Mouse (Mus musculus): ENCODE results near the gene Map3k5. TPM values are rescaled to one million over a fixed set of nuclear protein-coding genes. Genes with fewer than 3 reads are reported as not detected.
"Not testable (repeated sequence)": the region's sequence is repeated elsewhere in the genome, so short reads cannot be mapped to it uniquely, and the experiment has no call there.

Gene Map3k5
- total and polyA plus RNA-seq, 3 experiments = 0.35 to 0.97 TPM; not detected in 1

GRCm38 (mm10) chr10:19922410-19922809, 11.9 kb upstream of the Map3k5 start:
- Histone ChIP-seq H3K9ac (ENCODE audit: control insufficient read depth, low read depth, low read length, poor library complexity, severe bottlenecking) (no peak overlapping the region), H3K27me3 (ENCODE audit: control insufficient read depth in 1 of 2, insufficient read depth in 2 of 2, low read length in 2 of 2) (peaks cover 2 to 5% of the 10 kb centered on the region in 2 experiments; a peak in 3 of 4 replicates), H3K36me3 (ENCODE audit: control insufficient read depth in 1 of 2, insufficient read depth in 2 of 2, low read length in 2 of 2) (no peaks in the 10 kb centered on the region), H3K27ac (ENCODE audit: control insufficient read depth, low read depth, low read length) (no peak overlapping the region), H3K9me3 (replicated peaks; ENCODE audit: insufficient read depth, low read length) (no peaks in the 10 kb centered on the region), H3K4me1 (ENCODE audit: control insufficient read depth in 1 of 2, insufficient read depth in 2 of 2, low read length in 2 of 2) (no peaks in the 10 kb centered on the region), H3K4me3 (ENCODE audit: control insufficient read depth in 1 of 2, insufficient read depth in 1 of 2, low read depth in 2 of 2, low read length in 2 of 2) (no peak overlapping the region), H3K79me2 (ENCODE audit: control insufficient read depth, insufficient read depth, low read length, poor library complexity) (no peaks in the 10 kb centered on the region)
- TF ChIP-seq USF2 (IDR thresholded peaks at IDR 0.05; ENCODE audit: borderline replicate concordance in 1 of 2, insufficient read depth in 1 of 2, low read depth in 1 of 2, low read length in 2 of 2) (no peak), MXI1 (IDR thresholded peaks at IDR 0.05; ENCODE audit: low read depth, low read length) (no peak), ZKSCAN1 (IDR thresholded peaks at IDR 0.05; ENCODE audit: low read depth, low read length) (no peak), MYC (IDR thresholded peaks at IDR 0.05; ENCODE audit: low read depth, low read length) (no peak), EP300 (IDR thresholded peaks at IDR 0.05; ENCODE audit: low read depth in 1 of 2, low read length in 2 of 2) (no peak)
- DNase-seq (ENCODE audit: low read depth, low spot score) = no peak

GRCm38 (mm10) chr10:19924256-19924655, 10.0 kb upstream of the Map3k5 start:
- TF ChIP-seq ETS1 (IDR thresholded peaks at IDR 0.05; ENCODE audit: low read depth, low read length) (no peak), CHD1 (IDR thresholded peaks at IDR 0.05; ENCODE audit: low read depth, low read length) (no peak), GABPA (IDR thresholded peaks at IDR 0.05; ENCODE audit: low read depth, low read length) (no peak), POLR2AphosphoS2 (IDR thresholded peaks at IDR 0.05; ENCODE audit: low read length) (no peak), JUND (IDR thresholded peaks at IDR 0.05; ENCODE audit: low read depth, low read length) (no peak)
- H3K9ac ChIP-seq (ENCODE audit: control insufficient read depth, low read depth, low read length, poor library complexity, severe bottlenecking) = no peak overlapping the region
- H3K36me3 ChIP-seq (ENCODE audit: control insufficient read depth in 1 of 2, insufficient read depth in 2 of 2, low read length in 2 of 2) = no peaks in the 10 kb centered on the region
- H3K9me3 ChIP-seq (replicated peaks; ENCODE audit: insufficient read depth, low read length) = no peaks in the 10 kb centered on the region
- no peaks in the 10 kb centered on the region for H3K4me1 ChIP-seq (ENCODE audit: control insufficient read depth in 1 of 2, insufficient read depth in 2 of 2, low read length in 2 of 2)
- H3K79me2 ChIP-seq (ENCODE audit: control insufficient read depth, insufficient read depth, low read length, poor library complexity) = no peaks in the 10 kb centered on the region
- H3K27ac ChIP-seq (ENCODE audit: control insufficient read depth, low read depth, low read length) = no peak overlapping the region
- H3K27me3 ChIP-seq (ENCODE audit: control insufficient read depth in 1 of 2, insufficient read depth in 2 of 2, low read length in 2 of 2) = peaks cover 2 to 5% of the 10 kb centered on the region in 2 experiments; a peak in 2 of 4 replicates
- no peak overlapping the region for H3K4me3 ChIP-seq (ENCODE audit: control insufficient read depth in 1 of 2, insufficient read depth in 1 of 2, low read depth in 2 of 2, low read length in 2 of 2)
- no peak for DNase-seq (ENCODE audit: low read depth, low spot score)

- H3K9me3 ChIP-seq (replicated peaks; ENCODE audit: insufficient read depth, low read length); H3K4me1 ChIP-seq (ENCODE audit: control insufficient read depth in 1 of 2, insufficient read depth in 2 of 2, low read length in 2 of 2); DNase-seq (ENCODE audit: low read depth, low spot score); H3K36me3 ChIP-seq (ENCODE audit: control insufficient read depth in 1 of 2, insufficient read depth in 2 of 2, low read length in 2 of 2); H3K4me3 ChIP-seq (ENCODE audit: control insufficient read depth in 1 of 2, insufficient read depth in 1 of 2, low read depth in 2 of 2, low read length in 2 of 2); H3K27ac ChIP-seq (ENCODE audit: control insufficient read depth, low read depth, low read length); H3K27me3 ChIP-seq (ENCODE audit: control insufficient read depth in 1 of 2, insufficient read depth in 2 of 2, low read length in 2 of 2); H3K9ac ChIP-seq (ENCODE audit: control insufficient read depth, low read depth, low read length, poor library complexity, severe bottlenecking); H3K79me2 ChIP-seq (ENCODE audit: control insufficient read depth, insufficient read depth, low read length, poor library complexity): not testable (repeated sequence)
Measured at GRCm38 (mm10) chr10:19926391-19926897, 7.8 kb upstream of the Map3k5 start.
